Mouse (Mus musculus) adrenal gland, postnatal 0 days (tissue): ENCODE measurements around the gene Dap. TPM values are rescaled to one million over a fixed set of nuclear protein-coding genes. Genes with fewer than 3 reads are reported as not detected.

Source experiments
- polyA plus RNA-seq: library from polyadenylated mRNA; unstranded; fragments of >200 nt; fragmentation: Nextera tagmentation; extraction: Ambion mirVana; gene quantifications from 2 replicates; pipeline ENCODE4 v1.2.1, GENCODE M21; 2015

The Dap gene
- 73.2 and 94.3 TPM in 2 replicates for polyA plus RNA-seq

GRCm38 (mm10) chr15:31224135-31224761 lies at the start of gene Dap:
Dap (plus strand) TSS chr15:31224314.

Other genes starting within 250 kb of the Dap start
- gene Ankrd33b, start 143.4 kb downstream of the Dap start, polyA plus RNA-seq = 1.6 and 1.7 TPM in 2 replicates
- gene Ropn1l, start 229.4 kb downstream of the Dap start, polyA plus RNA-seq = 4.5 and 10.9 TPM in 2 replicates